Mouse (Mus musculus) brain, embryonic 14.5 days (tissue): Measurements from ENCODE around the gene Nxnl1. TPM values are rescaled to one million over a fixed set of nuclear protein-coding genes. Genes with fewer than 3 reads are reported as not detected.

ENCODE experiments used
- DNase-seq: peaks from one replicate; pipeline ENCODE4 v3.0.0-alpha.2; 2011; ENCODE audit warnings: low read depth
- CTCF ChIP-seq: fragments of 200-500 bp; IDR thresholded peaks from 2 replicates; pipeline ENCODE4 v1.5.1; 2012; ENCODE audit warnings: inconsistent platforms, mild to moderate bottlenecking, moderate library complexity, borderline replicate concordance; ENCODE audit not compliant: insufficient read depth, insufficient read length; ENCODE audit errors: extremely low read depth
- POLR2A ChIP-seq: fragments of 200-500 bp; IDR thresholded peaks from 2 replicates; pipeline ENCODE4 v1.6.1; 2012; ENCODE audit warnings: mild to moderate bottlenecking, inconsistent platforms, borderline replicate concordance; ENCODE audit not compliant: poor library complexity, insufficient read depth, insufficient read length, severe bottlenecking; ENCODE audit errors: extremely low read depth
- polyA plus RNA-seq: library from polyadenylated mRNA; depleted of rRNA; stranded (reverse); fragments of >200 nt; gene quantifications from 2 replicates; pipeline ENCODE4 v1.2.3, GENCODE M21; 2012

Nxnl1 gene
- polyA plus RNA-seq, 1 experiment = not detected

DNA sequence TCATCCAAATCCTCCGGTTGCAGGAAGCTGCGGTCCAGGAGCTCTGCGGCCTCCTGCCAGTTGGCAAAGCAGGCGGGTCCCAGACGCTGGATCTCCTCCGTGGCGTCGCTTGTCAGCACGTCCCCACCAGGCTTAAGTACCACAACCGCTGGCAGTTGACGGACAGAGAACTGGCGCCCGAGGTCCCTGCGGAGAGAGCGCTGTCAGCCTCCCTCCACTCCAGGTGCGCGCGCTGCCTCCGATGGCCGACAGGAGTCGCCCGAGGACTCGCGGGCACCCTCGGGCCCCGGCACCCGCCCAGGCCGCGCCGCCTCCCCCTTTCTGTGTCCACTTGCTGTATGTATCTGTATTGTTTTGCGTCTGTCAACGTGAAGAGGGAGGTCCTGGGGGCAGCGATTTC is 3.6 kb downstream of the Nxnl1 start:
- DNase-seq = peak; percentile 58
- TF ChIP-seq CTCF = peak; percentile 74
- no peak for TF ChIP-seq POLR2A

DNA sequence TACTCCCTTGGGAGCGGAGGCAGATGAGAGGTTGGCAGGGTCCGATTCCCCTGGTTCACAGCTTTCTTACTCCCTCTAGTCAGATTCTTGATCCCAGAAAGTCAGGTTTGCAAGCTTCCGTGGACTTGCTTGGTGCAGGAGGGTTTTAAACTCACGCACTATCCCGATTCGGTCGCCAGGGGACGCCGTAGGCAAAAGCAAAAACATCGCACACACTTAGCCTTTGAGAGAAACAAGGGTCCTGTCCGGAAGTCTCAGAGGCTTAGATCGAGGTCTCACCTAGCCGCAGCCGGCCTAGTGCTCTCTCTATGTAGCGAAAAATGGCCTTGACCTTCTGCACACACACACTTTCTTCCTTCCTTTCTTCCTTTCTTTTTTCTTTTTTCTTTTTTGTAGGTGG is 5.0 kb downstream of the Nxnl1 start:
- no peak for TF ChIP-seq POLR2A
- TF ChIP-seq CTCF = peak; percentile 97
- peak; percentile 91 for DNase-seq

DNA sequence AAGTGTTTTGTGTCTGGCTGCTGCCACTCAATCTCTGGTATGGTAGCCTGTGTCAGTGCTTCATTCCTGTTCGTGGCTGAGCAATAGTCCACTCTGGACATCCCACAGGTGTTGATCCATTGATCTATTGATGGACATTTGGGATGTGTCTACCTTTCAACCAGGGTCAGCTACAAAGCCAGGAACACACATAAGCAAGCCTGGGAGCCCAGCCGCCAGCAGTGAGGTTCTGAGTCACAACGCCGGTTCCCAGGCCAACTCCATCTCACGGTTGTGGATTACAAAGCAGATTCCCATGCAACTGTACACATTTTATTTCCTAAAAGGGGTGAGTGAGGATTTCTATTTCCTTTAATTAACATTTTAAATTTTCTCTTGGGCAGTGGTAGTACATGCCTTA is 5.6 kb downstream of the Nxnl1 start:
- DNase-seq = no peak
- TF ChIP-seq CTCF = no peak
- TF ChIP-seq POLR2A = no peak

DNA sequence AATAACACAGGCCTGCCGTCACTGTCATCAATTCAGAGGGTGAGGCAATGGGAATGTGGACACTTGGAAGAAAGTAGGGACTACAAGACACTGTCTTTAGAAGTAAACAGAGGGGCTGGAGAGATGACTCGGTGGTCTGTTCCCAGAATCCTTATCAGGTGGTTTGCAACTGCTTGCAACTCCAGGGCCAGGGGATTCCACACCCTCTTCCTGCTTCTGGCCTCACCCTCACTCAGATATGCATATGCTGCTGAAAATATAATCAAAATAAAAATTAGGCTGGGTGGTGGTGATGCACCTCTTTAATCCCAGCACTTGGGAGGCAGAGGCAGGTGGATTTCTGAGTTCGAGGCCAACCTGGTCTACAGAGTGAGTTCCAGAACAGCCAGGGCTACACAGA is 6.3 kb downstream of the Nxnl1 start:
- no peak for DNase-seq
- no peak for TF ChIP-seq CTCF

DNA sequence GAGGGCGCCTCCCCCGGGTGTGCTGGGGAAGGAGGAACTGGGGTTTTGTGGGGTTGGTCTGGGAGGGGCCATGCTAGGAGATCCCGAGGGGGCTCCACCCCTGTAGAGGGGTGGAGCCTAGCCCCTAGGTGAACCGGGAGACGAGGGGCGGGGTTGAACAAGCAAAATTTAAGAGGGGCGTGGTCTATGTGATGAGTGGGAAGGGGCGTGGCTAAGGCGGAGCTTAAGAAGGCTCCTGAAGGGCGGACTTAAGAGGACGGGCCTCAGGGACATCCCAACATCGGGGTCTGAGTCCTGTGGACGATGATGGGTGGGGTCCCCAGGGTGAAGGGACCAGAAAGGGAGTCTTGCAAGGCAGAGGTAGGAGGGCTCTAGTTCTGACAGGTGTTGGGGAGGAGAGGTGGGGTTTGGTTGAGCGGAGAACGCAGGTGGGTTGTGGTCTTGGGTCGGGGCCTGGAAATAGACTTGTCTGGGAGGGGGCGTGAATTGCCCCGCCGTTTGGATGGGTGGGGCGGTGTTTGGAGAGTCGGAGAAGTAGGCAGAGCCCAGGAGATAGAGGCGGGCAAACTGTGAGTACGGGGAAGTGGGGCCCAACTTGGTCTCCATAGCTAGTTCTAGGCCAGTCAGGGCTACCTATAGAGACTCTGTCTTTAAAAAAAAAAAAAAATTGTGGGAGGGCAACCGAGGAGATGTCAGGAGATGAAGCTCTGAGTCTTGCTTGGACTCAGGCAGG is 7.3 kb downstream of the Nxnl1 start:
- no peak for TF ChIP-seq POLR2A
- no peak for TF ChIP-seq CTCF
- DNase-seq = peak; percentile 60

DNA sequence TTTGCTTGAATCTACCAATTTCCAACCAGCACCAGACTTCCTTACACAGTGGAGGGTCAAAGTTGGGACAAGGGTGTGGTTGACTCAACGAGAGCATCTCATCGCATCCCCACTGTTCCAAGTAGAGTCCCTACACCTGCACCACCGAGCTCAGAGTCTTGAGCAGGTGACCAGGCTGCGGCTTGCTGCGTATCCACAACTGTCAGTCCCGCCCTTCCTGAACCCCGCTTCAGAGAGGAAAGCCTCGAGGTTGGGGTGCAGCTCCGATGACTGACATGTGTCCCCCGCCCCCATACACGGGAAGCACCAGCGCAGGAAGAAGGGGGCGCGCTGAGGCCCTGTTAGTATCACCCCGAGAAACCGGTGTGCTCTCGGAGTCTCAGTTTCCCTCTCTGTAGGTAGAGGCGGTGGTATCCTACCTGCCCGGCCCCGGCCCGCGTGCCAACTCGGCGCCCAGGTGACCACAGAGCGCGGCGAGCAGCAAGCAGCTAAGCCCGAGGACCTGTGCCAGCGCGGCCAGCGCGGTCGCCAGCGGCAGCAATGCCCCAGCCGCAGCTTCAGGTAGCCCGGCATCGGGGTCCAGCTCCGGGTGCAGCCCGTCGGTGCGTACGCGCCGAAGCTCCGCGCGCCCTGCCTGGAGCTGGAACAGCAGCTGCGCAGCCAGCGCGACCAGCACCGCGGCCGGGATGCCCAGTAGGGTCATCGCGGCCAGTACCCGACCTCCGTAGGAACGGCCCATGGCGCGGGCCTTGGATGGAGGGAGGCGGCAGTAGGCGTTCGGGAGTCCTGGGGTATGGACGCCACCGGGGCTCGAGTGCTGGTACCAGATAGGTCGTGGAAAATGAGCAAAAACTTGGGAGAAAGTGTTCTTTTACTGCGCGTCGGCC is 8.1 kb downstream of the Nxnl1 start, which contains the start of gene Tmem221:
Gene Tmem221 (minus strand): TSS at position 801 of the 887 bp plus-strand sequence.
- TF ChIP-seq CTCF (no peak), POLR2A (no peak)
- DNase-seq = no peak

DNA sequence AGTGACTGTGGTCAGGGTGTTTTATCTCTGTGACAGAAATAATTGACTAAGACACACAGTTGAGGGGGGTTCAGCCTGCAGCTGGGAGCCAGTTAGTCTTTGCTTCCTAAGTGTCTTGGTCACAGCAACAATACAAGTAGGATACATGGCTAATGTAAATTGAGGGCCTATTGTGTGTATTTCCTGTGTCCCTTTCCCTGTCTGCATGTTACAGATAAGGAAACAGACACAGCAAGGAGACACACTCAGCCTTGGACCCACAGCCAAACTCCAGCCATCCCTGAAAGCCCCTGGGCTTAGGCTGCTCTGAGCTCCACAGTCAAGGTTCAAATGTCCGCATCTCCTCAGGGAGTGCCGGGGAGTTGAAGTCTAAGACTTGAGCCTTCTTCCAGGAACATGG is 11.8 kb downstream of the Nxnl1 start:
- no peak for DNase-seq
- no peak for TF ChIP-seq CTCF
- no peak for TF ChIP-seq POLR2A

DNA sequence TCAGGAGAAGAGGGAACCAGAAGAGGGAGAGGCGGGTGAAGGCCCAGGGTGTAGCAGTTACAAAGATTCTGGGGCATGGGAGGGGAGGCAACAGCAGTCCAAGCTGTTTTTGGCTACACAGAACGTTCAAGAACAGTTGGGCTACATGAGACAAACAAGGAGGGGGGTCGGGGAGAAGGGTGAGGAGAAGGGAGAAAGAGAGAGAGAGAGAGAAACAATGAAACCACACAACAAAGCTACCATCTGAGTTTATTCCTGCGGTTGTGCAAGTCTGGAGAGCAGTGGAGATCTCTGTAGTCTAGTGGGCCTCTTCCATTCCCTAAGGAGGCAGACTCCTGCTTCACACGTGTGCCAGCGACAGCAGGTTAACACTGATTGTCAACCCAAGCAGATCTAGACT is 12.4 kb downstream of the Nxnl1 start:
- no peak for TF ChIP-seq CTCF
- no peak for TF ChIP-seq POLR2A

DNA sequence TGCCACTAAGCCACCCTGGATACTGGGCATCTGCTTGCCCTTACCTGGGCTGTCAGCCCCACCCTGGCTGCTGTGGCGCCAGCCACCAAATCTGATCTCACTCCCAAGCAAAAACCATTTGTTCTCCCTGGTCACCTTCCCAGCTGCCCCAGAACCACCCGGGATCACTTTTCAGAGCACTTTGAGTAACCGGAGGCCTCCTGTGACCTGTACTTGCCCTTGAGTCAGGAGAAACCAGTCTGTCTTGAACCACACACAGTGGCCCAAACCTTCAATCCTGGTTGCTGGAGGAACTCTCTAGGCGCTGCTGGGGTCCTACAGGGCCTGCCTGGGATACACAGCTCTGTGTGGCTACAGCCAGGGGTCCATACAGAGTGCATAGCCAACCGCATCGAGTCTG is 13.6 kb downstream of the Nxnl1 start:
- no peak for TF ChIP-seq POLR2A
- DNase-seq = no peak

More for the DNA sequence above, 12.4 kb downstream of the Nxnl1 start:
- no peak for DNase-seq

DNA sequence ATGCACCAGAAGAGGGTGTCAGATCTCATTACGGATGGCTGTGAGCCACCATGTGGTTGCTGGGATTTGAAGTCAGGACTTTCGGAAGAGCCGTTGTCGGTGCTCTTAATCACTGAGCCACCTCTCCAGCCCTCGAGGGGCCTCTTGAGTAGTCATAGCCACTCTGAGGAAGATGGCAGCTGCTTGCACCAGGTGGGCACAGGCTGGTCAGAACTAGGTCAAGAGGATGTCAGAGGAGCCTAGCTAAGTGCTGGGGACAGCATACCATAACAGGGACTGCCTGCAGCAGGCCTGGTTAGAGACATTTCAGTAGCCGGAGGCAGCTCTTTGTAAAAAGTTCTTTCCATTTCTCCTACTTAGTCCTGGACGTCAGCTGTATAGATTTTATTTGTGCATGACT is 15.6 kb downstream of the Nxnl1 start:
- DNase-seq = no peak
- TF ChIP-seq CTCF = no peak
- no peak for TF ChIP-seq POLR2A

DNA sequence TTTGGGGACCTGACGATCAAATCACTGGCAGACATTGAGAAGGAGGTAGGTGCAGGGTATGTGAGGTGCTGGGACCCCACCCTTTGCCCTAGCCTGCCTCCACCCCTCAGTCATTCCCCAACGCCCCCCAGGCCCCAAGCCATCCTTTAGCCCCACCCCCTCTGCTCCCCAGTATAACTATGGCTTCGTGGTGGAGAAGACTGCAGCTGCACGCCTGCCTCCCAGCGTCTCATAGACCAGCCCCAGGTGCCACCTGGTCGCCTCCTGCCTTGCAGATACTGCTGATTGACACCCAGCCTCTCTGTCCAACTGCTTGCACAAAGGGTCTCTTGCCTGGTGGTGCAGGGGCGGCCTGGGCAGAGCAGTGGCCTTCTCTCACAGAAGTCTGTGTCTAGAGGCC is 18.8 kb downstream of the Nxnl1 start:
- no peak for DNase-seq
- TF ChIP-seq CTCF (no peak), POLR2A (no peak)

DNA sequence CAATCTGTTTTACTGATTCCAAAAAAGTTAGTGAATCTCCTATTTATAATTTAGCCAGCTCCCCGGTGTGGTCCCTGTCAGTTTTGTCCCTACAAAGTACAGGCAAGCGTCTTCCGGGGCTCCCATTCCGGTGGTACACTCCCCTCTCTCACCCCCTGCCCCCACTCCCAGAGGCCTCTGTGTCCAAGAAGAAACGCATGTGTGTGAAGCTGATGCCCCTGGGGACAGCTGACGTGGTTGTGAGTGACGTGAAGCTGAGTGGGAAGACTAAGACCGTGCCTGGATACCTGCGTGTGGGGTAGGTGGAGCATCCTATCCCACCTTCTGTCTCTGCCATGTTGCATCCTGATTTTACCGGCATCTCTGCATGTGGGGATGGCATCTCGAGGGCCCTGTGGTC is 21.3 kb downstream of the Nxnl1 start:
- TF ChIP-seq CTCF = no peak
- TF ChIP-seq POLR2A = no peak
- DNase-seq = no peak
